Mouse (Mus musculus) thymus, adult 2 months (tissue): ENCODE data around the gene Lrrc34.

Experiments
- CTCF ChIP-seq: fragments of 200-500 bp; IDR thresholded peaks from 2 replicates; pipeline ENCODE4 v1.5.1; 2012; ENCODE audit warnings: mild to moderate bottlenecking, control low read depth, low read length, moderate library complexity, borderline replicate concordance; ENCODE audit not compliant: control insufficient read depth, poor library complexity, insufficient read depth; ENCODE audit errors: extremely low read depth
- POLR2A ChIP-seq: fragments of 200-500 bp; IDR thresholded peaks from 2 replicates; pipeline ENCODE4 v1.6.1; 2012; ENCODE audit warnings: mild to moderate bottlenecking, low read length, control low read depth, moderate library complexity; ENCODE audit not compliant: control insufficient read depth, poor library complexity, insufficient read depth; ENCODE audit errors: extremely low read depth

GRCm38 (mm10) chr3:30646761-30647160, 908 bp downstream of the Lrrc34 start:
- TF ChIP-seq CTCF (no peak), POLR2A (no peak)
